Mouse (Mus musculus) spleen, postnatal 36 days (tissue): ENCODE measurements around the gene Olfr933.

Source experiments
- DNase-seq, 2 experiments: peaks; one replicate each; pipeline ENCODE4 v3.0.0; 2022; ENCODE audit warnings: low spot score in 2 of 2, mixed read lengths in 1 of 2

The Olfr933 gene

GRCm38 (mm10) chr9:38972013-38972412 is at the start of gene Olfr933:
Gene Olfr933, plus strand, starts transcription at chr9:38972313.
- no peak for DNase-seq

DNA sequence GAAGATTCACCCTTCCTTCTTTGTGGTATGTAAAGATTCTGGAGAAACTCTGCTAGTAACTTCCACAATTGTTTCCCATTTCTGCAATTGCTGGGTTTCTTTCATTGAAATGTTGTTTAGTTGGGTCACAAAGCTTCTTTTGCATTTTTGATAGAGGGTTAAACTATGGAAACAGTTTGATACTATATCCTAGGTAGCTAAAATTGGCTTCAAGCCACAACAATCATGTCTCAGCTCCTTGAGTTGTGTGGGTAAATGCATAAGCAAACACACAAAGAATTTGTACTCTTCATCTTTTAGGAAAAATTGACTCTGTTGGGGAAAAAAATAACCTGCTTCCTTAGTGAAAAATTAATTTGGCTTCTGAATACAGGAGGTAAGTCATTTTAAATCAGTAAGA is 42.6 kb upstream of the Olfr933 start, which contains the start of gene Olfr930:
TSS of gene Olfr930 (plus strand) at position 301 of the 400 bp plus-strand sequence.
- DNase-seq = no peak

DNA sequence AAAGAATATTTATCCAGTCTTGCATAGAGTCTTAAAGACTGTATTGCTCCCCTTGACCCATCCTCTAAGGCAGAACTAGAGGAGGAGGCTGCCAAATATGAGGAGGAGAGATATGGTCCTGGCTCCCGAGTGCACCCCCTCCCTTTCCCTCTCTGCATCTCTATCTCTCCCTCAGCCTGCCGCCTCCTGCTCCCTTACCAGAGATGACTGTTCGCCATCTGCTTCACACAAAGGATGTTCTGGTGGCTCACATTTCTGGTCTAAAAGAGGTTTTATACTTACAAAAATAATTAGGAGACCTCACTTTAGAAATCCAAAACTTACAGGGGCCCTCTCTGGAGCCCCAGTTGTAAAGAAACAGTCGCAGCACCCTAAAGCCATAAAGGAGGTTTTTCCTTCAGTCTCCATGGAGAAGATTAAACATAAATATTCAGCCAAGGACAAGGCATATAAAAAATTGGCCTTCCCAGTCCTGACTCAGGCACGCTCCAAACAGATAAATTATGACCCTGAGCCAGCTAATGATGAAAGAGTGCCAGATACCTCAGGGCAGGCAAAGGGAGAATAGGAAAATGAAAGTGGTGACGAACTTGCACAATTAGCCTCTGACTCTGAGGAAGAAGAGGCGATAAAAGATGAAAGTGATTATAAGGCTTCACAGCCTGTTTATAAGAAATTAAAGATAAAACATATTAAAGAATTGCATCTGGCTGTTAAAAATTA is 18.6 kb upstream of the Olfr933 start:
- DNase-seq = no peak

GRCm38 (mm10) chr9:38954124-38954416 is 18.0 kb upstream of the Olfr933 start:
- no peak for DNase-seq

DNA sequence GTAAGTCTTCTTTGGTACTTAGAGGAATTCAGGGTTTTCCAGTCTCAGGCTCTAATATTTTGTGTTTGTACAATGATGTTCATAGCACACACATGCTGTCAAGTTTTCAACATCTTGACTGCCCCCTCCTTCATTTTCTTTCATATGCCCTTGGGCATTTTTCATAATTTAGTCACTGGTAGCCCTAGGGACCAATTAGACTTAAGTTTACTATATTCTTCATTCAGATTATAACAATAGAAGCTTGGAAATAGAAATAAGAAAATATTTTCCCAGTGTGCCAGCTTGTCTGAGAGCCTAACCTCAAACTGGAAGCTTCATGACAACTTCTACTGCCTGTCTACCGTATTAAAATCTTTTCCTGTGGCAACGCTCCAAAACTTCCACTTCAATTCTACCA is 16.1 kb downstream of the Olfr933 start, which contains the start of gene Olfr934:
TSS of gene Olfr934 (minus strand) at position 101 of the 400 bp plus-strand sequence.
- DNase-seq = no peak

DNA sequence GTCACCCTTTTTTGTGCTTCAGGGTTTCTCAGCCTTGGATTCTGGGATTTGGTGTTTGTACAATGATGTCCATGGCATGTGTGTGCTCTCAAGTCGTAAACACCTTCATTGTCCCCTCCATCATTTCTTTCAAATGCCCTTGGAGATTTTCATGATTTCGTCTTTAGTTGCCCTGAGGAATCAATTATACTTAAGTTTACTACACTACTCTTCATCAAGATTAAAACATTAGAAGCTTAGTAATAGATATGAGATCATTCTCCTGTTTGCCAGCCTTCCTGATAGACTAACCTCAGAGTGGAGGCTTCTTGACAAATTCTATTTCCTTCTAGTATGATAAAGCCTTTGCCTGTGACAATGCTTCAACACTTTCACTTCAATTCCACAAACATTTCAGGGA is 27.5 kb downstream of the Olfr933 start, which contains the start of gene Olfr935:
TSS of gene Olfr935 (minus strand) at position 101 of the 400 bp plus-strand sequence.
- DNase-seq = no peak

- DNase-seq = no peak
Observed at GRCm38 (mm10) chr9:39023277-39023676, 51.2 kb downstream of the Olfr933 start, which contains the start of gene Olfr146. Gene Olfr146, minus strand, starts transcription at chr9:39023377.
